Mouse (Mus musculus) common myeloid progenitor, adult 5-6 weeks (primary cell): ENCODE data around the gene Sdsl. TPM values are rescaled to one million over a fixed set of nuclear protein-coding genes. Genes with fewer than 3 reads are reported as not detected.
"Not testable (repeated sequence)": the region's sequence is repeated elsewhere in the genome, so short reads cannot be mapped to it uniquely, and the experiment has no call there.

Source experiments
- ATAC-seq: replicated peaks from 2 replicates; pipeline ENCODE4 v1.8.0; 2016; ENCODE audit warnings: low read depth, mild to moderate bottlenecking, moderate TSS enrichment, inconsistent platforms; ENCODE audit not compliant: poor library complexity, severe bottlenecking
- total RNA-seq: library from RNA; stranded (forward); fragments of 200-1000, 187-1606 nt; gene quantifications from 2 replicates; pipeline ENCODE4 v1.2.3, GENCODE M21; 2017

Sdsl gene
- total RNA-seq, result 27.1 and 34.4 TPM in 2 replicates

- ATAC-seq, result no peak
These were observed at the start of gene Sdsl for GRCm38 (mm10) chr5:120472770-120473169. Gene Sdsl, minus strand, starts transcription at chr5:120472810.

GRCm38 (mm10) chr5:120517552-120517951 is 44.9 kb upstream of the Sdsl start:
- no peak for ATAC-seq

GRCm38 (mm10) chr5:120516221-120516984 is 43.8 kb upstream of the Sdsl start:
- ATAC-seq, result no peak

- ATAC-seq, result no peak
These were observed 42.8 kb upstream of the Sdsl start for GRCm38 (mm10) chr5:120515451-120515850.

GRCm38 (mm10) chr5:120514754-120515153 is 42.1 kb upstream of the Sdsl start:
- no peak for ATAC-seq

GRCm38 (mm10) chr5:120514031-120514677 is 41.5 kb upstream of the Sdsl start:
- no peak for ATAC-seq

- no peak for ATAC-seq
These were observed 40.4 kb upstream of the Sdsl start for GRCm38 (mm10) chr5:120512911-120513555.

- no peak; the same call in 1 of the 2 replicates for ATAC-seq
These were observed 39.1 kb upstream of the Sdsl start for GRCm38 (mm10) chr5:120511643-120512220.

GRCm38 (mm10) chr5:120510982-120511642 is 38.5 kb upstream of the Sdsl start, which contains the start of gene Slc8b1:
Gene Slc8b1, plus strand, starts transcription at chr5:120511168.
- peak; percentile 98 for ATAC-seq

- ATAC-seq, result no peak
These were observed 34.7 kb upstream of the Sdsl start for GRCm38 (mm10) chr5:120507311-120507710.

- no peak for ATAC-seq
These were observed 33.9 kb upstream of the Sdsl start for GRCm38 (mm10) chr5:120506490-120506889.

GRCm38 (mm10) chr5:120505781-120506180 is 33.2 kb upstream of the Sdsl start:
- ATAC-seq, result no peak

- peak; percentile 81 for ATAC-seq
These were observed 32.8 kb upstream of the Sdsl start for GRCm38 (mm10) chr5:120505368-120505767.

GRCm38 (mm10) chr5:120503144-120503795 is 30.7 kb upstream of the Sdsl start, which contains the start of gene Plbd2:
Gene Plbd2, minus strand, starts transcription at chr5:120503625.
- peak; percentile 63 for ATAC-seq

- 0 out of 2 replicates have a peak, but pooled peaks have one; percentile 2 for ATAC-seq
These were observed 30.1 kb upstream of the Sdsl start for GRCm38 (mm10) chr5:120502675-120503143.

GRCm38 (mm10) chr5:120502147-120502621 is 29.6 kb upstream of the Sdsl start:
- ATAC-seq, result no peak

GRCm38 (mm10) chr5:120500609-120501008 is 28.0 kb upstream of the Sdsl start:
- ATAC-seq, result not testable (repeated sequence)

- no peak for ATAC-seq
These were observed 26.6 kb upstream of the Sdsl start for GRCm38 (mm10) chr5:120499202-120499601.

- ATAC-seq, result no peak
These were observed 24.5 kb upstream of the Sdsl start for GRCm38 (mm10) chr5:120497071-120497470.
